Mouse (Mus musculus): ENCODE measurements around the gene P3h1.
"Not testable (repeated sequence)": the region's sequence is repeated elsewhere in the genome, so short reads cannot be mapped to it uniquely, and the experiment has no call there.

Gene P3h1

GRCm38 (mm10) chr4:119275226-119275625 is 42.5 kb downstream of the P3h1 start:
- no peak for DNase-seq (ENCODE audit: low spot score)

GRCm38 (mm10) chr4:119275726-119276125 is 43.0 kb downstream of the P3h1 start:
- DNase-seq (ENCODE audit: low spot score), result no peak

- DNase-seq (ENCODE audit: low spot score), result not testable (repeated sequence)
Measured at GRCm38 (mm10) chr4:119278784-119279183, 46.1 kb downstream of the P3h1 start.

GRCm38 (mm10) chr4:119284861-119285260 is 52.1 kb downstream of the P3h1 start:
- no peak for DNase-seq (ENCODE audit: low spot score)

- no peak for DNase-seq (ENCODE audit: low spot score)
Measured at GRCm38 (mm10) chr4:119285336-119285735, 52.6 kb downstream of the P3h1 start.

- DNase-seq (ENCODE audit: low spot score), result no peak
Measured at GRCm38 (mm10) chr4:119291921-119292320, 59.2 kb downstream of the P3h1 start.

GRCm38 (mm10) chr4:119292771-119293573 is 60.3 kb downstream of the P3h1 start:
- DNase-seq (ENCODE audit: low spot score), result peak; percentile 27

GRCm38 (mm10) chr4:119293574-119294258 is 61.0 kb downstream of the P3h1 start:
- DNase-seq (ENCODE audit: low spot score), result peak; percentile 9

GRCm38 (mm10) chr4:119294415-119295133 is 61.9 kb downstream of the P3h1 start, which contains the start of gene Ybx1:
TSS of gene Ybx1 (minus strand) at chr4:119294604.
- DNase-seq (ENCODE audit: low spot score), result peak; percentile 100

- no peak for DNase-seq (ENCODE audit: low spot score)
Measured at GRCm38 (mm10) chr4:119295134-119295453, 62.4 kb downstream of the P3h1 start.

GRCm38 (mm10) chr4:119297361-119297760 is 64.6 kb downstream of the P3h1 start:
- no peak for DNase-seq (ENCODE audit: low spot score)
